Mouse (Mus musculus): ENCODE measurements around the gene Dennd2a.
A peak's percentile ranks its signal among the peaks of the same experiment; 100 is the strongest.

Gene Dennd2a

GRCm38 (mm10) chr6:39515739-39516131 is 41.9 kb downstream of the Dennd2a start:
- no peak for DNase-seq (ENCODE audit: low read depth)

GRCm38 (mm10) chr6:39515040-39515738 is 42.5 kb downstream of the Dennd2a start:
- no peak for DNase-seq (ENCODE audit: low read depth)

- no peak for DNase-seq (ENCODE audit: low read depth)
Observed at GRCm38 (mm10) chr6:39503476-39503875, 54.2 kb downstream of the Dennd2a start.

- no peak for DNase-seq (ENCODE audit: low read depth)
Observed at GRCm38 (mm10) chr6:39497165-39497564, 60.5 kb downstream of the Dennd2a start.

- DNase-seq (ENCODE audit: low read depth) = no peak
Observed at GRCm38 (mm10) chr6:39493129-39493714, 64.4 kb downstream of the Dennd2a start.

DNA sequence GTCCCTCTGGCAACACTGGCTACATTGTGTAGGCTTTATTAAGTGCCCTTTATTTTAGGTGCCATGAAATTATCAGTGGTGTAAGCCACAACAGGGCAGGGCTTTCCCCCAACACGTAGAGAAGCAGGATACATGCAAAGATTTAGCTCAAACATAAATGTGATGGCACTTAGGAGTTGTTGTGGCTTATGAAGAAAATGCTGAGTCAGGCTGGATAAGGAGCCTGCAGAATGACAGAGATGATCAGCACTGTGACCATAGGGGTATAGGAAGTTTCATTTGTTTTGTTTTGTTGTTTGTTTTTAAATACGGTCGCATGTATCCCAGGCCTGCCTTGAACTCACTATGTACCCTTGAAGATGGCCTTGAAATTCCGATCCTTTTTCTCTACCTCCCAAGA is 65.5 kb downstream of the Dennd2a start:
- no peak for DNase-seq (ENCODE audit: low read depth)

DNA sequence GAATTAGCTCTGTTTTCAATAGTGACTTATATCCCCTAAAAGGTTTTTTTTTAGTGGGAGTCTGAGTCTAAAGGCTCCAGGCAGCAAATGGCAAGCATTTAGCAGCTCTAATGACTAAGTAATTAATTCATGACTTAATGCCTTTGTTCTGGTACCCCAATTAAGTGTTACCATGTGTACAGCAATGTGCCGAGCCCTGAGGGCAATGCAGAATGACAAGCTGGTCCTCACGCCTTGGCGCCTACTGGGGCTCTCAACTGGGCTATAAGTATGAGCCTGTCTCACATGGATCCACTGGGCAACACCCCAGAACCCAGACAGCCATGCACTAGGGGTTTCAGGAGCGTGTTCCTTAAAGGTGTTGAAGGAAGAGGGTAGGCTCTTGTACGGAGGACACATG is 66.5 kb downstream of the Dennd2a start:
- no peak for DNase-seq (ENCODE audit: low read depth)

DNA sequence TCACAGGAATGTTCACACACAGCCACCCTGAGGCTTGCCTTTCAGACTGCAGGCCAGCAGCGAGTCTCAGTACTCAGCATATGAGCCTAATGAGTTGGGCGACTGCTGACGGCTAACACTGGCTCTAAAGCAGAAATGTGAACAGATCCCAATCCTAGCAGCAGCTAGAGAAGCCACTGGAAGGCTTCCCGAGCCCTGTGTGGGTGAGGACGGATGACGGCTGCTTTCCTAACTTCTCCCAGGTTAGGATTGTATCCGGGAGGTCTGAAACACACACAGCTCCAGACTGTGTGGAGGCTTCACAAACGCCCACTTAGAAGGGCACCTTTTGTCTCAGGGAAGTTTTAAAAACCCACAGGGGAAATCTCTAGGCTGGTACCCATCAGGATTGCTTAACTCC is 69.4 kb downstream of the Dennd2a start:
- no peak for DNase-seq (ENCODE audit: low read depth)

- DNase-seq (ENCODE audit: low read depth) = no peak
Observed at GRCm38 (mm10) chr6:39483656-39484055, 74.0 kb downstream of the Dennd2a start.

- no peak for DNase-seq (ENCODE audit: low read depth)
Observed at GRCm38 (mm10) chr6:39478509-39479150, 79.0 kb downstream of the Dennd2a start.

DNA sequence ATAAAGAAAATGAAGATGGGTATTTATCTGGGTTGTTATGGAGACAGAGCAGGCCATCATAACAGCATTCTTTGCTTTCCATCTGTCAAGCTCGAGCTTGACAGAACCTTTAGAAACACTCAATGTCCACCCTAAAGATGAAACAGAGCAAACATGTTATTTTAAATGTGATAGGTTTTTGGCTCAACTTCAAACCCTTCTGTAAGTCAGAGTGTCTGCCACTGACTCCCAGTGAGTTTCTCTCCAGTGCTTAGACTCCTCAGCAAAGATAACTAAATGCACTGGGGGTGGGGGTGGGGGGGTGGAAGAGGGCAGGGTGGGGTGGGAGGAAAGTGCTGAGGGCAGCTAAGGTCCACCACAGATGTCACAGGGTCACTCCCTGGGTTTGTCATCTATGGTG is 81.0 kb downstream of the Dennd2a start:
- no peak for DNase-seq (ENCODE audit: low read depth)

DNA sequence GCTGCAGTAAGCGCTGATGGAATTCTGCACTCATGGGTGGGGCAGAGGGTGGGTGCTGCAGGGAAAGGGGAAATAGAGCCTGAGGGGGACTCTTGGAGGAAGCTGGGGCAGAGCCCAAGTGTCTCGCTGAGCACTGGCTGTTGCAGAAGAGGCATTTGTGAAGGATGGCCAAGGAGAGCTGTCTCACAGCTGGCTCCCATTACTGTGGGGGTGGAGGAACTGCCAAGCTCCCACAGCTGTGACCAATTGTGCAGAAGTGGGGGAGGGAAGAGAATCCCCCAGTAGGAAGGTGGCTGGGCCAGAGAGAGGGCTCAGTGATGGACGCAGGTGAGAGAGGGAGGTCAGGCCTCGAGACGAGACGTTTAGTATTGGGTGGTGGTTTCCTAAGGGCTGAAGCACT is 83.2 kb downstream of the Dennd2a start:
- DNase-seq (ENCODE audit: low read depth) = no peak

DNA sequence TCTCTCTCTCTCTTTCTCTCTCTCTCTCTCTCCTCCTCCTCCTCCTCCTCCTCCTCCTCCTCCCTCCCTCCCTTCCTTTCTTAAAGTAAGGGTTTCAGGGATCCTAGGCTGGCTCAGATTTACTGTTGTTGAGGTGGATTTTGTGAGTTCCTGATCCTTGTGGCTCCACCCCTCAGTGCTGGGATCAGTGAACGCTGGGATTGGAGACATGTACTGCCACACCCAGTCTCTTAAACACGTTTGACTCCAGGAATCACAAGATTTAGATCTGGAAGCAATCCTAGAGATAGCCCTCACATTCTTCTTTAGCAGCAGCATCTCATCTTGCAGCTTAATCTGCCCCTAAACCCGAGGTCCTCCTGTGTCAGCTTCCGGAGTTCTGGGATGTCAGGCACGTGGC is 84.8 kb downstream of the Dennd2a start:
- DNase-seq (ENCODE audit: low read depth) = no peak

DNA sequence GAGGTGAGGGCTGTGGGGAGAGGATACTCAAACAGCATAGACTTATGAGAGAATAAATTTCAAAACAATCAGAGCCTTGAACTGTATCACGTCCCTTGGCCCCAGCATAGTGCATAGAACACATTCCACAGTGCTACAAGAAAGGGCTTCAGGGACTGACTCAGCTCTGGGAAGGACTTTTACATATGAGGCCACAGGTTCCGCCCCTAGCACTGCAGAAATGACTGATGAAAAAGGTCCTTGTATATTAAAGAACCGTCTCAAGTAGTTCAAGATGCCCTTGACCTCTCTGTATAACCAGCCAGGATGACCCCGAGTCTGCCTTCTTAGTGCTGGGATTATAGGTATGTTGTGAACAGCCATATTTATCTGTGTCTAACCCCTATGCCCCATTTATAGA is 85.4 kb downstream of the Dennd2a start:
- no peak for DNase-seq (ENCODE audit: low read depth)

DNA sequence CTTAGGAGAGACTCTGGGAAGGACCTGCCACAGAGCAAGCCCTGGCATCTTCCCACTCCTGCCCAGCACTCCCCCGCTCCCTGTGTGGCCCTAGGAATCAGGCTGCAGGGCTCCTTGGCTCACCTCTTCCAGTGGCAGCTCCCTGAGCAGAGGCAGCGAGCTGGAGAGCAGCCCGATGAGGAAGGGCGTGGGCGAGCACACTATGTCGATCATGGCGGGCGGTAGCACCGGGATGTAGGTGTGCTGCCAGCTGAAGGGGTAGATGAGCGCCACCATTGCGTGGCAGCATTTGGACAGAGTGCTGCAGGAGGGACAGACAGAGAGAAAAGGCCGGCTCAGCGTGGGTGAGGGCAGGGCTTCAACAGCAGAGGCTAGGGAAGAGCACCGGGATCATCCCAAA is 87.6 kb downstream of the Dennd2a start:
- no peak for DNase-seq (ENCODE audit: low read depth)

GRCm38 (mm10) chr6:39469427-39469826 is 88.2 kb downstream of the Dennd2a start:
- DNase-seq (ENCODE audit: low read depth) = no peak

- peak; percentile 73 for DNase-seq (ENCODE audit: low read depth)
Observed at GRCm38 (mm10) chr6:39462621-39463538, 94.8 kb downstream of the Dennd2a start.

DNA sequence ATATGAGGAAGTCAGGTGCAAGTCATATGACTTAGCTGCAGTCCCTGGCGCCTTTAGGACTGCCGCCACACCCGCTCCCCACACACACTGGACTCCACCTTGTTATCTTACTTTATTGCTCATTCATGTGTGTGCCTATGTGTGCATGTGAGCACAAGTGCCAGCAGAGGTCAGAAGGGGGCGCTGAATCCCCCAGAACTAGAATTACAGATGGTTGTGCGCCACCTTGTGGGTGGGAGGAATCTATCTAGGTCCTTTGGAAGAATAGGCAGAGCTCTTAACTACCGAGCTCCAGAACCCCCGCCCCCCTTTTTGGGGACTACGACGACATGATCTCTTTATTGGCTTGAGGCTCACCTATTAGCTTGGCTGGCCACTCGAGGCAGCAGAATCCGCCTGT is 97.6 kb downstream of the Dennd2a start:
- no peak for DNase-seq (ENCODE audit: low read depth)

DNA sequence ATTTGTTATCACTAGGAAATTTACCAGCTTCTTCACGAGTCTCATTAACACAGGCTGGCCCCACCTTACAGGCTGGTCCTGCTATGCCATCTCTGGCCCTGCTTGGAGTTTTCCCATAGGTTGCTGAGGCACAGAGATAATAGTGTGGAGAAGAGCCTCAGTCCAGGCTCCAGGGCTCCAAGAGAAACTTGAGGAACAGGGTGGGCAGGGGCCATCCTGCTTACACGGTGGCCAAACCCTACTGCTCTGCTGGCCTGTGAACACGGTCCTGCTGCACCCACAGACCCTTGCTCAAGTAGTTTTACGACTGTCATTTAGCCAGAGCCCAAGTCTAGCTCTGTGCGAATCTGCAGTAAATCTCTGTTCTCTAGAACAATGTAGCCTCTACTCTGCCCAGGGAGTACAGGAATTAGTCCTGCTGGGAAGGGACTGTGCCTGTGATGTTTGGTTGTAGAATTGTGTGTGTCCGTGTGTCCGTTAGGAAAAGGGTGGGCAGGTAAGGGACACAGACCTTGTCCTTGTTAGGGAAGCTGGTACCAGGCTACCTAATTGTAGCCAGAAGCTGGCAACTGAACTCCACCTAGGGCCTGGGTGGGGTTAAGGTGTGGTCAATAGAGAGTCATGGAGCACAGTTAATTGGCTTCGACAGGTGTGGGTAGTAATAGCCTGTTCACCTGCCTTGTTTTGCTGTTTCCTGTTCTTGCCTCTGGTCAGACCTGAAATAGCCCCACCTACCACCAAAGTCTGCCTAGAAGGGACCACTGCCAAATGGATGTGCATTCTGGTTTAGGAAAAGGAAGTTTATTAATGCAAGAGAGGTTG is 102.1 kb downstream of the Dennd2a start:
- no peak for DNase-seq (ENCODE audit: low read depth)

- DNase-seq (ENCODE audit: low read depth) = no peak
Observed at GRCm38 (mm10) chr6:39454616-39455015, 103.1 kb downstream of the Dennd2a start.

DNA sequence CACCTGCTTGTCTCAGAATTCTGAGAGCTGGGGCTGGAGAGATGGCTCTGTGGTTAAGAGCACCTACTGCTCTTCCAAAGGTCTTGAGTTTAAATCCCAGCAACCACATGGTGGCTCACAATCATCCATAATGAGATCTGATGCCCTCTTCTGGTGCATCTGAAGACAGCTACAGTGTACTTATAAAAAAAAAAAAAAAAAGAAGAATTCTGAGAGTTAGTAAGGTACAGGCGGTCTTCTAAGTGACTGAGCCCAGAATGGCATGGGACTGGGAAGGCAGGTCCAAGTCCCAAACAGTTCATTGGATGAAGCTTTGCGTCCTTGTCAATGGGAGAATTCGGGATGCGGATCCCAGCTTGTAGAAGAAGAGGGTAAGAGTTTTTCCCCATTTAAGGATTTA is 104.1 kb downstream of the Dennd2a start:
- DNase-seq (ENCODE audit: low read depth) = no peak

GRCm38 (mm10) chr6:39451033-39451432 is 106.6 kb downstream of the Dennd2a start:
- DNase-seq (ENCODE audit: low read depth) = no peak
